In the genomic region with DNA sequence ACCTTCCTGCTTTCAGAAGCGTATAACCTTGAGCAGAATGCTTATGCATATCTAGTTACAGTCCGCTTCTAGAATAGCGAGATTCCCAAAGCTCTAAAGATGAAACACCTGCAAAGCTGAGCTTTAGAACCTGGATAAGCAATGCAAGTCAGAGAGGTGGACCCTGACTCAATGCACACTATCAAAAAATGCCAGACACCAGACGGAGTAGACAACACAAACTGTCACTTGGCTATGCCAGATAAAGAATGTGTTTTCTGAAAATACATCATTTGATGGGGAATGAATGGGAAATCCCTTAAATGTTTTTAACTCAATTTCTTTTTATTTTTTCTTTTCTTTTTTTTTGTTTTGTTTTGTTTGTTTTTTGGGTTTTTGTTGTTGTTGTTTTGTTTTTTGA, we compare ENCODE assay signal across 20 mouse cellular contexts. TPM values are rescaled to one million over a fixed set of nuclear protein-coding genes. Genes with fewer than 3 reads are reported as not detected.
DNase-seq lines count a peak whose midpoint lies in the region; ATAC-seq and TF ChIP-seq lines count a peak whose summit lies in the region.
"Had no signal": no experiment of that assay in that cellular context is flagged by ENCODE, and none has a peak within 500 bp of the region (broad histone marks: within the 10 kb centered on the region; RNA-seq: fewer than 3 reads in every experiment).

No protein-coding gene starts in this region.

- no peak overlapping the region for H3K4me3 ChIP-seq in left cerebral cortex, adult 2 months
- H3K4me3 ChIP-seq in liver, embryonic 15.5 days (replicated peaks) = no peak overlapping the region
- H3K4me3 ChIP-seq in hindbrain, postnatal 0 days (ENCODE audit: low read length) = no peak overlapping the region
- H3K4me3 ChIP-seq: embryonic facial prominence, embryonic 10.5 days; erythroblast, embryonic 14.5 days; heart, embryonic 13.5 days had no signal

- peaks cover 19% of the 10 kb centered on the region for H3K36me3 ChIP-seq in liver, embryonic 15.5 days (replicated peaks)
- H3K36me3 ChIP-seq in hindbrain, postnatal 0 days (ENCODE audit: insufficient read depth, low read length) = no peaks in the 10 kb centered on the region

- intact Hi-C loops in left cerebral cortex, adult 2 months (cut with DNase I) = no loop called here

- H3K27ac ChIP-seq in left cerebral cortex, adult 2 months = peak overlapping the region; percentile 42; the same call in 1 of the 2 replicates
- H3K27ac ChIP-seq in liver, embryonic 15.5 days (replicated peaks) = peak overlapping the region; percentile 48
- no peak overlapping the region for H3K27ac ChIP-seq in hindbrain, postnatal 0 days
- H3K27ac ChIP-seq: embryonic facial prominence, embryonic 10.5 days; heart, embryonic 13.5 days had no signal

- DNase-seq in left cerebral cortex, adult 2 months (ENCODE audit: extremely low spot score in 1 of 2, low spot score in 2 of 2) = no peak
- DNase-seq in left cerebral cortex, adult 11 months (ENCODE audit: low spot score) = no peak
- no peak for DNase-seq in hindbrain, postnatal 0 days (ENCODE audit: low spot score)
- no peak for DNase-seq in lung, postnatal 36 days
- DNase-seq: adrenal gland, adult 2 months; adrenal gland, postnatal 25 days; cerebellum, adult 18-20 months; cerebellum, adult 9-11 months; cerebellum, postnatal 36 days; gastrocnemius, postnatal 14 days; heart, postnatal 36 days had no signal

- peaks cover 69% of the 10 kb centered on the region for H3K4me1 ChIP-seq in liver, embryonic 15.5 days (replicated peaks)
- H3K4me1 ChIP-seq in hindbrain, postnatal 0 days (ENCODE audit: insufficient read depth, low read length) = no peaks in the 10 kb centered on the region

- TF ChIP-seq CTCF in left cerebral cortex, adult 2 months (IDR thresholded peaks at IDR 0.05) = no peak
- TF ChIP-seq CTCF in hindbrain, postnatal 0 days (IDR thresholded peaks at IDR 0.05; ENCODE audit: low read depth) = no peak

- ATAC-seq in erythroid progenitor cell, adult 5-6 weeks (replicated peaks; ENCODE audit: low FRiP score, poor library complexity, severe bottlenecking) = peak; percentile 77
- ATAC-seq in liver, embryonic 15.5 days (ENCODE audit: insufficient read depth) = peak; percentile 60; the same call in 1 of the 2 replicates
- 0 out of 2 replicates have a peak, but pooled peaks have one; percentile 34 for ATAC-seq in megakaryocyte-erythroid progenitor cell, adult 5-6 weeks (replicated peaks; ENCODE audit: low FRiP score, low TSS enrichment, poor library complexity, severe bottlenecking)
- ATAC-seq in hindbrain, postnatal 0 days = no peak
- ATAC-seq: forebrain, embryonic 16.5 days; hindbrain, embryonic 16.5 days had no signal

- no peaks in the 10 kb centered on the region for H3K27me3 ChIP-seq in liver, embryonic 15.5 days
- H3K27me3 ChIP-seq in hindbrain, postnatal 0 days (ENCODE audit: insufficient read depth, low read length) = no peaks in the 10 kb centered on the region
- H3K27me3 ChIP-seq: CH12.LX; heart, embryonic 13.5 days had no signal

- H3K9me3 ChIP-seq in liver, embryonic 15.5 days (replicated peaks) = no peaks in the 10 kb centered on the region
- H3K9me3 ChIP-seq in hindbrain, postnatal 0 days (ENCODE audit: low read length) = no peaks in the 10 kb centered on the region
- H3K9me3 ChIP-seq: embryonic facial prominence, embryonic 10.5 days; heart, embryonic 13.5 days had no signal

- 47% methylated on average over 4 of the region's 4 CpGs for WGBS in liver, embryonic 15.5 days (ENCODE audit: insufficient replicate concordance)
- WGBS in hindbrain, postnatal 0 days = 92% methylated on average over 4 of the region's 4 CpGs

- 0 out of 2 replicates have a peak overlapping the region, but pooled peaks have one; percentile 15 for H3K9ac ChIP-seq in liver, embryonic 15.5 days
- H3K9ac ChIP-seq in hindbrain, postnatal 0 days (replicated peaks; ENCODE audit: low read length) = no peak overlapping the region
- H3K9ac ChIP-seq: heart, embryonic 13.5 days had no signal

- H3K4me2 ChIP-seq in liver, embryonic 15.5 days = no peak overlapping the region
- no peak overlapping the region for H3K4me2 ChIP-seq in hindbrain, postnatal 0 days (ENCODE audit: low read depth, low read length)
- H3K4me2 ChIP-seq: heart, embryonic 13.5 days had no signal

RNA-seq across cellular contexts. Expression of gene Vmp1, which starts 8.1 kb away (rescaled TPM):
- total RNA-seq in left cerebral cortex, adult 2 months (2021) = 100 to 1,000 TPM; 144 to 167 TPM
- 113 and 179 TPM in 2 replicates for total RNA-seq in erythroid progenitor cell, adult 5-6 weeks (2015; ENCODE audit: low replicate concordance)
- 73.2 and 117 TPM in 2 replicates for total RNA-seq in erythroid progenitor cell, adult 5-6 weeks (2017; ENCODE audit: low replicate concordance)
- polyA plus RNA-seq in liver, embryonic 15.5 days (2015; fragmentation: Nextera tagmentation; extraction: Ambion mirVana) = 80.8 and 81.0 TPM in 2 replicates
- total RNA-seq in megakaryocyte-erythroid progenitor cell, adult 5-6 weeks (2014; fragmentation: Nextera tagmentation) = 91.2 and 111 TPM in 2 replicates
- total RNA-seq in megakaryocyte-erythroid progenitor cell, adult 5-6 weeks (2017) = 105 and 148 TPM in 2 replicates
- total RNA-seq in hindbrain, postnatal 0 days (2014; rRNA removed) = 31.3 and 51.6 TPM in 2 replicates
- 128 and 129 TPM in 2 replicates for polyA plus RNA-seq in hindbrain, postnatal 0 days (2015; fragmentation: Nextera tagmentation; extraction: Ambion mirVana)

RNA-seq across cellular contexts. Expression of gene Ptrh2, which starts 8.3 kb away (rescaled TPM):
- 1 to 10 TPM; 7.2 to 7.9 TPM for total RNA-seq in left cerebral cortex, adult 2 months (2021)
- 6.5 and 9.6 TPM in 2 replicates for total RNA-seq in erythroid progenitor cell, adult 5-6 weeks (2015; ENCODE audit: low replicate concordance)
- total RNA-seq in erythroid progenitor cell, adult 5-6 weeks (2017; ENCODE audit: low replicate concordance) = 6.1 and 7.2 TPM in 2 replicates
- 14.3 and 15.0 TPM in 2 replicates for polyA plus RNA-seq in liver, embryonic 15.5 days (2015; fragmentation: Nextera tagmentation; extraction: Ambion mirVana)
- total RNA-seq in megakaryocyte-erythroid progenitor cell, adult 5-6 weeks (2014; fragmentation: Nextera tagmentation) = 28.9 and 35.7 TPM in 2 replicates
- 39.3 and 39.6 TPM in 2 replicates for total RNA-seq in megakaryocyte-erythroid progenitor cell, adult 5-6 weeks (2017)
- total RNA-seq in hindbrain, postnatal 0 days (2014; rRNA removed) = 8.4 and 10.6 TPM in 2 replicates
- polyA plus RNA-seq in hindbrain, postnatal 0 days (2015; fragmentation: Nextera tagmentation; extraction: Ambion mirVana) = 21.2 and 21.6 TPM in 2 replicates
